Mouse (Mus musculus): Measurements from ENCODE around the gene Dscam.

DNA sequence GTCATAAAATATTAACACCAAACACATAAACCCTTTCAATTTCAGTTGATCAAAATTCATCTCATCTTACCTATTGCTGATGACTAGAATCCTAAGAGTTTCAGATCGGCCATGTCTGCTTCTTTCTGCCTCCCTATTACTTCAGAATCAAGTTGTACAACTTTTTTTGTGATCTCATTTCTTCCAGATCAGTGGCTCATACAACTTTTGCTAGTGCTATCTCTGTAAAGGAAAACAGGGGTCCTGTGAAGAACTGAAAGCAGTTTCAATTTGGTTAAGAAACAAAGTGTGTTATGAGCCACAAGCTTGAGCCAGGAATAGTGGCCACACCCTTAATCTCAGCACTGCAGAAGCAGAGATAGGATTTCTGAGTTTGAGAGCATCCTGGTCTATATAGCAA is 23.6 kb upstream of the Dscam start:
- TF ChIP-seq CTCF (IDR thresholded peaks at IDR 0.05; ENCODE audit: control insufficient read depth, insufficient read depth, low read length) (no peak), POLR2A (IDR thresholded peaks at IDR 0.05; ENCODE audit: borderline replicate concordance, control insufficient read depth, low read depth, low read length) (no peak)
